Mouse (Mus musculus): Measurements from ENCODE around the gene Clpb.

Clpb gene

DNA sequence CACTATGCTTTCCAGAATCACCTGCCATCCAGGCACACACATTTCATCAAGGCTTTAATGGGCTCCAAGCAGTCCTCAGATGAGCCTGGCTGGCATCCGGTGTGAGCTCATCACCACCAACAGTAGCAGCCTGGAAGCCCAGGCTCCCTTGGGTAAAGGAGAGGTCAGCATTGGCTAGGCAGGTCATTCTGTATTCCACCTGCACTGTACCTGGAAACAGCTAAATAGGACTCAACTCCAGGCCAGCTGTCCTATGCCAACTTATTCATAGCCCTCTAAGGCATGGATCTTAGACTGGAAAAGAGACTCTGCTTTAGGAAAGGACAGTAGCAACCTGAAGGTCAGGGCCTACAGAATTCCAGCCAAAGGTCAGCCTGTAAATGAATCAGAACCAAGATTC, 68.7 kb downstream of the Clpb start:
- no peak for DNase-seq

DNA sequence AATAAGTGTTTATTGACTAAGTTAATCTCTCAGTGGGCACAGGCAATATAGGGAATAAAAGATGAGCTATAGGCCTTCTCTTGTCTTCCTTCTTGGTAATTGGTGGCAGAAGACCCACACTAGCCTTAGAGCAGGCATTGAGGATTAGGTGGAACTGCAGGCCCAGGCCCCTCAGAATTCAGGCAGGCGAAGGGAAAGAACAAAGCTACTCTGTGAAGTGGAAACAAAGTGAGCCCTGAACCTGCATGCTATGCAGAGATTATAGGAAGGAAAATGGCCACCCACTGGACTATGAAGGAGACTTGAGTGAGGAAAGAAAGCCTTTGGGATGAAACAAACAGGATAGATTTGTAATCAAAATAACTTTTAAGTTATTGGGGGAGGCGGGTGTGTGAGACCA, 69.6 kb downstream of the Clpb start:
- no peak for DNase-seq

DNA sequence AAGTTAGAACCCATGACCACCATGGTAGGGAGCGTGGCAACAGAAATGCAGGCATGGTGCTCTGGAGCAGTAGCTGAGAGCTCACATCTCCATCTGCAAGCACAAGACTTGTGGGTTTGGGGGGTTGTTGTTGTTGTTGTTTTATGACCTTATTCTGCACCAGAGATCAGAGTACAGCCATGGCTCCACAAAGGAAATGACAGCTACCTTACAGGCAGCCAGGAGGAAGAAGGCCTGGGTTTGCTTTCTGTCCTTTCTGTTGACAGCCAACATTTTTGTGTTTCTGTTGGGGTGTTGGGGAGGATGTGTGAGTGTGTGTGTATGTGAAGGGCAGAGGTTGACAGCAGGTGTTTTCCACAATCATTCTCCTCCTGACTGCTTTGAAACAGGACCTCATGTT, 71.9 kb downstream of the Clpb start:
- no peak for DNase-seq

DNA sequence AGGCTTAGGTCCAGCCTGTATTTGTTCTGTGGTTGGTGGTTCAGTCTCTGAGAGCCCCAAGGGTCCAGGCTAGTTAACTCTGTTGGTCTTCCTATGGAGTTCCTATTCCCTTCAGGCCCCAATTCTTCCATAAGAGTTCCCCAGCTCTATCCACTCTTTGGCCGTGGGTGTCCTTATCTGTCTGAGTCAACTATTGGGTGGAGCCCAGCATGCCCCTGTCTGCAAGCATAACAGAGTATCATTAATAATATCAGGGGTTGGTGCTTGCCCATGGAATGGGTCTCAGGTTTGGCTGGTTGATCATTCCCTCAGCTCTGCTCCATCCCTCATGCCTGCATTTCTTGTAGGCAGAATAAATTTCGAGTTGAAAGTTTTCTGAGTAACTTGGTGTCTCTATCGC, 74.3 kb downstream of the Clpb start:
- no peak for DNase-seq

DNA sequence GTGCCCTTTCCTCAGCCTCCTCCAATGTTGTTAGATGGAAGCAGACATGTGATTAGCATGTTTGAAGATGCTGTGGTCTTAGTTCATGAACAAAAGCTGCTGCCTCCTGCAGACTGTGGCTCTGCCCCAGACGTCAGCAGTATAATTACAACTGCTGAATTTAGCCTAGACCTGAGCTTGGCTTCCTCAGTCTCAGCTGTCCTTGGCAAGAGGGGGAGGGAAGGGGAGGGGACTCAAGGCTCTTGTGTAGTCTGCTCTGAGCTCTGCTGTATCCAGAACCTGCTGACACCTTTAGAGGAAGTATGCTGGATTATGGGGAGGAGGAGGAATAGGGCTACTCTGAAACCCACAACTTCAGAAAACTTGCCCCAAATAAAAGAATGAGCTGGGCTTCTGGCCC, 76.2 kb downstream of the Clpb start:
- DNase-seq: no peak

DNA sequence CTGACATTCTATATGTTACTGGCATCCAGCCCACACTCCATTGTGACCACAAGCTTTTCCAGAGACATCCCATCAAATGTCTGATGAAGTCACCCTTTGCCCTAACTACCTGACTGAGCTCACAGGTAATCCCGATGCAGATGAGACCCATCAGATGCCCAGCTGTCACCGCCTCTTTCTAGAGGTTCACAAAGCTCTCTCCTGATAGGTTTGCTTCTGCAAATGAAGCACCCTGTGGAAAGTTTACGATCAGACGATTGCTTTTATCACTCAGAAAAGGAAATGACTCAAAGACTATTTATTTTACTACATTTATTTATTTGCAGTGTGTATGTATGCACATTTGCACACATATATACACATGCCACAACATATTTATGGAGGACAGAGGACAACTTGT, 80.1 kb downstream of the Clpb start:
- no peak for DNase-seq

DNA sequence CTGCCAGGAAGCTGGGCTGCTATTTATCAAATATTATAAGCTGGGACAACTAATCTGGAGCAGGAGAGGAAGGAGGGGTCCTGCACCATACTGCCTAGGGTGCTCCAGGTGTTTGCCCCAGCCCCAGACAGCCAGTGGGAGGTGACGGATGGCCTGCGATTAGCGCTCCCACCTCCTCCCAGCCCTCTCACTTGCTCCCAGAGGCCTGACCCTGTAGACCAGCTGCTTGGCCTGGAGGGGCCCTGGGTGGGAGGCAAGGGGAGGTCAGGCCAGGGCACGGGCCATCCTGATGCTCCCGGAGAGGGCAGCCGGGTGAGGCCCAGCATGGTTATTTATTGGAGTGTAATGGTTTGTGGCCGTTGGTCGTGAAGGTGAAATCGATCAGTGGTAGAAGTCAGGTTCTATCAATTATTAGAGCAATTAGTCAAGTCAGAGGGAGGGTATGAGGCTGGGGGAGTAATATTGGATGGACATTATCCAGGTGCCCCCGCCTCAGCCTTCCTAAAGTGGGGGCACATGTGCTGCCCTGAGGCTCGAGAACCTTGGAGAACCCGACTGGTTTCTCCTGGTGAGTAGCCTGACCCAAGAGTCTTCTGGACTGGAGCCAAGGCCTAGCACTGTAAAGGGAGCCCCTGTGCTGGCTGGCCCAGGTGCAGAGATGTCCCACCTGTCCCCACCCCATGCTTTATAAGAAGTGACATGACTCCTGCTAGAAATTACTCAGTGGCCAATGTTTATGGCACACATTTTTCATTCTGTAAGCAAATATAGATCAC, 83.3 kb downstream of the Clpb start:
- DNase-seq: peak in 1 of 2 experiments; percentile 7

DNA sequence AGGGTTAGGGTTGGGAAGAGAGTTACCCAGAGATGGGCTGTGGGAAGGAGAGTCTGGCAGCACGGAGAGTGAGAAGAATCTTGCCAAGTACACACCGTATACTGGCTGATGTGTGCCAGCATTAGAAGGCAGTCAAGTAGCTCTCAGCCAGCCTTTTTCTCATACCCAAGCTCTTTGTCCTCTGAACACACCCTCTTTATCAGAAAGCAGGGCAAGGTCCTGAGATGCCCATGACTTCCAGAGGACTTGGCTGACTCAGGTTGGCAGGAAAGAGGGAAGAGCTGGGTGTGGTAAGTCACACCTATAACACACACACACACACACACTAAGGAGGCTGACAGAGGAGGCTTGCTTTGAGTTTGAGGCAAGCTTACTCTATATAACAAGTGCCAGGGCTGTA, 86.8 kb downstream of the Clpb start:
- DNase-seq: no peak

DNA sequence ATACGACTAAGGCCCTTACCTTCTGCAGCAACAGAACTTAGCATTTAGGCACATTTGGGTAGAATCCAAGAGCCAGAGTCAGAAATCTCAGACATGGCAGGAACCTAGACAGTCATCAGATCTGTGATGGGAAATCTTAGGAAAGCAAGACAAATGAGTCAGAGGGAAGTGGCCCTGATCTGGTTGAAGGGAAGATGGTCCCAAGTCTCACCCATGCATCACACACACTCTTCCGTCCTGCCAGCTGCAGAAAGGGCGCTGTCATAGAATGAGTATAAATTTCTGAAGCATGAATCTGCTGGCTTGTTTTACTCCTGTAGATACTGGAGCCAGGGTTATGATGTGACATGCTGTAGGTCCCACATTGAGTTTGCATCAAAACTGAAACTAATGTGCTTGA, 88.9 kb downstream of the Clpb start:
- no peak for DNase-seq

DNA sequence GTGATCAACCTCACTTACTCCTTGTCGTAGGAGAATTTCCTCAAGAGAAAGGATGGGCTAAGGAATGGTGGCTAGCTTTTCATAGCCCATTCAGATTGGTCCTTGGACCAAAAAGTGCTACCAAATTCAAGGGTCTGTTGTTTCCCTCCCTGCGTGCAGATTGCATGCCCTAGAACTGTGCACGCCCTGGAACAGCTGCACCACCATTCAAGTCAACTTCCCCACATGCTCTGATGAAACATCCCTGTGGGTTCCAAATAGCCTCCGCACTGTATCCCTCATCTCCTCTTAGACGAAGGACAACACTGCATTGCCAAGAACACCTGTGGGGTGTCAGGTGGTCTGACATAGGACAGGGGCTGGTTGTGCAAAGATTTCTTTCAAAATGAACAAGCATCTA, 90.1 kb downstream of the Clpb start:
- DNase-seq: no peak

DNA sequence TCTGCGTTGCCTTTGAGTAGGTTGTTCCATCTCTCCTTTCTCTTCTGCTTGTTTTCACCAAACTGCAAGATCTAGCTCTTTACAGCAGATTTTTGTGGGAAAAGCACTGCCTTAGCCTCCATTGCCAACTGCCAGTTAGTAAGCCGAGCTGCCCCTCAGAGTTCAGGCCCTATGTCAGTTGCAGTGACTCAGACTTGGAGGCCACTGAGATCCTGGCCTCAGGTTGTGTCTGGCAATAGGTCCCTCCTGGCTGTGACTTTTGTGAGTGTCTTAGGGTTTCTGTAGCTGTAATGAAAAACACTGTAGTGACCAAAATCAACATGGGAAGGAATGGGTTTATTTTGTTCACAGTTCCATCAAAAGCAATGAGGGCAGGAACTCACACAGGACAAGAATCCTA, 91.0 kb downstream of the Clpb start:
- DNase-seq: no peak

DNA sequence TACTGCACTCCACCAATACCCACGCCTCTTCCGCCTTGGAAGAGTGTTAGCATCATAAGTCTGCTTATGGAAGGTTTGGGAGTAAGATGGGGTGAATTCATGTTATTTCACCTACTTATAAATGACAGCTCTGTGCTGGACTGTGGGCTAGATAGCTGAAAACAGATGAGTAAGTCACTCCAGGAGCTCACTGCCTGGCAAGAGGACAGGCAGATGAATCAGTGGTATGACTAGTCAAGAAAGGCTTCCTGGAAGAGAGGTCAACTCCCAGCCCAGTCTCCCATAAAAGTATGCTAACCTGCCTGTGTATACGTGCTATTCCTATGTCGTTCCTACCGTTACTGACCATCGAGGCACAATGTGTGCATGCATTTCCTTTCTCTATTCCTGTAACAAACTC, 91.9 kb downstream of the Clpb start:
- DNase-seq: no peak

DNA sequence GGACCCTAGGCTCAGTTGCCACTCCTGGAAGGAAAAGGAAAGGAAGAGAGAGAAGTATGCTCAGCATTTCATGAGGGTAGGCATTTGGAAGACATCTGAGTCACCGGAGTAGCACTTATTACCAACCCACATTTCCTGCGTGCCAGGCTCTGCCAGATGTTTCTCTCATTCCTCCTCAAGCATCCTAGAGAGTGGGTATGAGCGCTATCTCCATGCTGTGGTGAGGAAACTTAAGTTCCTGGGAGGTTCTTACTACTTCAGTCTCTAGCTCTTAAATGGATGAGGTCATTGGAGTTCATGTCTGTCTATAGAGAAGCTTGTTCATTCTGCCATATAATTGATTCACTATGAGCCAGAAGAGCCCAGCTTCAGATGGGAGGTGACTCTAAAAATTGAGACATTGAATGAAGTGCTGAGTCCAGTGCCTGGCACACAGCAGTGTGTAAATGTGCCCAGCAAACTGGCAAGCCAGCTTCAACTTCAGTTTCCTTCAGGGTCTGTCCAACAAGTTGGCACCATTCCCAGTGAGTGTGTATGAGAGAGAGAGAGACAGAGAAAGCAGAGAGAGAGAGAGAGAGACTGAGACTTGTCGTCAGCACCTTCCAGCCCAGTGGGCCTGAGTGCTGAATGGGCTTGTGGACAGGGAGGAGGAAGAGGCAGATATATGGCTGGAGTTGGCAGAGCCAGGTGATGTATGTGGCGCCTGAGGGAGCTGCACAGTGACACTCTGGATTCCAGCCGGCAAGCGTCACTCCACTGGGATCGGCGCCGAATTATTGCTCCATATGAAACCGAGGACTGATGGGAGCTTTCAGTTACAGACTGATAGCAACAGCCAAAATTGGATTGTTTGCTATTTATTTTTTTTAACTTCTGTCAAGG, 98.7 kb downstream of the Clpb start:
- DNase-seq: no peak

DNA sequence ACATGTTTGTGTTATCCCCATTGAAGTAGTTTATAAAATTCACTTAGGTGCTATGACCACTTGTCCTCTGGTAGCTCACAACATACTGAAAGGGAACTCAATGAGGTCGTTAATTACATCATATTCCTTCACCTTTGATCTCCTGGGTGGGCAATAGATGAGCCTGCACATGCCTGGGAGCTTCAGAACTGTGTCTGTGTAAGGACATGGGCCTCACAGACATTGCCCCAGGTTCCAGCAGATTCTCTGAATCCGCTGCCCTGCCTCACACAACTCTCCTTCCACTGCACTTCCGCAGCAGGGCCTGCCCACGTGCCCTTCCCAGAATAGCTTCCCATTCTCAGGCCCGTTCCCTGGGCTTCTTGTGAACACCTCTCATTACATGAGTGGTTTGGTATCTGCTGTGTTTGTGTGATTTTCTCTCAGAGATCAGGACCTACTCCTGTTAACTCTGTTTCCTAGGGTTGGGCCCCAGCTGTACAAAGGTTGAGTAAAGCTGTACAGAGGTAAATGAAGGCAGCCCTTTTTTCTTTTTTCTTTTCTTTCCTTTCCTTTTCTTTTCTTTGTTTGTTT, 104.0 kb downstream of the Clpb start:
- no peak for DNase-seq

DNA sequence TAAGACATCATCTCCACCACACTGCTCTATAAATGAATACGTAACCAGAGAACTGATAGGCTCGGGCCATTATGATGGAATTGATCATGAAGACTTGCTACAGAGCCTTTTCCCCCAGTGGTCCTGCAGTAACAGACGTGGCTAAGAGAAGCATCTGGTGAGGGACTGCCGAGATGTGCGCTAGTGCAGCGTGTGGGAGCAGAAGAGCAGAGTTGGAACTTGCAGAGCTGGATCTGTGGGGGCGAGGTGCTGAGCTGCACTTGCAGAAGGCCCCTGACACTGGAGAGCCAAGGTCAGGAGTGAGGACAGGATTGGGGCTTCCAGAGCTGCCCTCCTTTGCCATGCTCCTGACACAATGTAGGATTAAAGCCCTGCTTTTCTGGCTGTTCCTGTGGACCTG, 106.6 kb downstream of the Clpb start:
- DNase-seq: no peak

DNA sequence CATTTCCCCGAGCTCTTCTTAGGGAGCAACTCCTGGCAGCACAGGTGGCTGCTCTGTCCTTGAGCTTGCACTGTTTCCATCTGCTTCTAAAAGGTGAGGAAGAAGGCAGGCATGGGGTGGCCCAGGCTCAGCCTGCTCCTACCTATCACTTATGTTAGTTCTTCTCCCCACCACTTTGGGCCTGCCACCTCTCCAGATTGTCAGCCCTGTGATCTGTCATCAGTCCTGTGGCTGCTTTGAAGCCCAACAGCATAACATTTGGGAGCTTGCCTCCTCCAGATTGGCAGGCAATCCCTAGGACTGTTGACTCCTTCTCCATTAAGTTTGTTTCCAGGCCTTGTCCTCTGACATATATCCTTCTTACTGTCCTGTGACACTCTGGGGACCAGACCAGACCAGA, 108.2 kb downstream of the Clpb start:
- DNase-seq: no peak

DNA sequence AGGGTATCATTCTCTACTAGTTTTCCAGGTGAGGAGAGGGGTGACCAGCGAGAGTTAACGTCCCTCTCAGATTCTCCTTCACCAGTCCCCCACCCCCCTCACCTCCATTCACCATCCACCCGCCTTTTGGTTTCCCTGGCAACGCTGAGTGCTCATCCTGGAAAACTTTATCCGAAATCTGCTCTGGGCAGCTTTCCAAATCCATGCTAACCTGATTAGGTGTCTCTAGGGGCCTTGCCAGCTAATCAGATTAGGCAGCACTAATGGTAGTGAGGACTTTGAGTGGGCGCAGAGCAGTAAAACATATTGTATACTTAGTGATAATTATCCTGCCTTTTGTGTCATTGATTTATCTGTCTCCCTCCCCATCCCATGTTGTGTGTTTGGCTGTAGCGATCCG, 109.3 kb downstream of the Clpb start:
- no peak for DNase-seq

DNA sequence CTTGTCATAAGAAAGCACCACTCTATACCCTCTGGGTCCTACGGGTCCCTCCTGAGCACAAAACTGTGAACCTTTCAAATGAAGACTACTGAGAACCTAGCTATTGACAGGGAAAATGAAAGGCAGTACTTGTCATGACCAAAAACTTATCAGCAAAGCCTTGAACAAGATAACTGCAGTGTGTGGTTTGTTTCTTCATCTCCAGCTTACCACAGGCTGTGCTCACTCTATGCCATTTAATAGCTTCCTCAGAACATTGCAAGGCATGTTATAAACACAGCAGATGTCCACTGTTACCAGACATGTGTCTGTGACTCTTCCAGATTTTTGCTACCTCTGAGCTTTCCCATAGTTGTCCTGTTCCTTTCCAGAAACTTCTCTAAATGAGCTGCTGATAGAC, 113.6 kb downstream of the Clpb start:
- no peak for DNase-seq

DNA sequence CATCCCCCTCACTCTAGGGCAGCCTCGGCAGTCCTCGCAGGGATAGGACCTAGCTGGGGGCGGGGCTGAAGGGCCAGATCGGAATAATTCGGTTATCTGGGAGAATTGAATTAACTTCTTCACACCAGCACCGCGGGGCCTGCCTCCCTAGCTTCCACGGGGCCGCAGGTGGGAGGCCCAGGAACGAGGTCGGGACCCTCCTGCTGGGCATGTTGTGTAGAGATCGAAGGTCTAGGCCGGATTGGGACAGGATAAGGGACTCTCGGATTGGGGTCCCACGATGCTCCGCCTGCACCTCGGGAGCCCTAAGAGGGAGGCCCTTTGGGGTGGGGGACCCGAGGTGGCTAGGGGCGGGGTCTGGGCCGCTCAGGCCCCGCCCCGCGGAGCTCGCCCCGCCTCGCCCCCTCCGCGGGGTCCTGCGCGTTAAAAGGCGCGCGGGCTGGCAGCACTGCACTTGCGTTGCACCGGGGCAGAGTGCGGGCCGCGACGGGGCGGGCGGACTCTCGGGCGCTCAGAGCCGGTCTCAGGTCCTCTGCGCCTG, 154.5 kb downstream of the Clpb start, which contains the start of gene Phox2a:
TSS of gene Phox2a (plus strand) at position 453 of the 541 bp plus-strand sequence.
- no peak for DNase-seq

DNA sequence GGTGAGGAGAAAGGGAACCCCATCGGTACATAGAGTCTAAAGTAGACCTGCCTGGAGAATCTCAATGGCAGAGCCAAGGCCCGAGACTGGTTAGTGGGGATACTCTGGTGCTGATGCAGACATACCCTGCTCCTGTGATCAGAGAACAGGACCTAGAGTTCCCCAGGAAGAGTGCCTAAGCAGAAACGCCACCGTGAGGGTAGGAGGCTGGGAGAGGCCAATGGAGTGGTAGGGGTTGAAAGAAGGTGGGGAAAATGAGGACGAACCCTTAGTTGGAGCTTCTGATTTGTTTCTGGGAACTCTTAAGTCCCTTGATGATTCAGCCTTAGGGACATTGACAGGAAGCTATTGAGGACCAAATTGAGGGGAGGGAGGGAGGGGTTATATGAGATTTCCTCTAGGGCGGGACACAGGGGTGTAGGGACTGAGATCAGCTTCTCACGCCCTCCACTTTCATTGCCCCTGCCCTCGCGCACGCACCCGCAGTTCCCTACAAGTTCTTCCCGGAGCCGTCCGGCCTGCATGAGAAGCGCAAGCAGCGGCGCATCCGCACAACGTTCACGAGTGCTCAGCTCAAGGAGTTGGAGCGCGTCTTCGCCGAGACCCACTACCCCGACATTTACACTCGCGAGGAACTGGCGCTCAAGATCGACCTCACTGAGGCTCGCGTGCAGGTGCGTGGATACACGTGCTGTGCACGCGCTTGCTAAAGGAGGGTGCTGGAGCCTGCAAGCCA, 157.0 kb downstream of the Clpb start:
- DNase-seq: peak; percentile 39 to 47

DNA sequence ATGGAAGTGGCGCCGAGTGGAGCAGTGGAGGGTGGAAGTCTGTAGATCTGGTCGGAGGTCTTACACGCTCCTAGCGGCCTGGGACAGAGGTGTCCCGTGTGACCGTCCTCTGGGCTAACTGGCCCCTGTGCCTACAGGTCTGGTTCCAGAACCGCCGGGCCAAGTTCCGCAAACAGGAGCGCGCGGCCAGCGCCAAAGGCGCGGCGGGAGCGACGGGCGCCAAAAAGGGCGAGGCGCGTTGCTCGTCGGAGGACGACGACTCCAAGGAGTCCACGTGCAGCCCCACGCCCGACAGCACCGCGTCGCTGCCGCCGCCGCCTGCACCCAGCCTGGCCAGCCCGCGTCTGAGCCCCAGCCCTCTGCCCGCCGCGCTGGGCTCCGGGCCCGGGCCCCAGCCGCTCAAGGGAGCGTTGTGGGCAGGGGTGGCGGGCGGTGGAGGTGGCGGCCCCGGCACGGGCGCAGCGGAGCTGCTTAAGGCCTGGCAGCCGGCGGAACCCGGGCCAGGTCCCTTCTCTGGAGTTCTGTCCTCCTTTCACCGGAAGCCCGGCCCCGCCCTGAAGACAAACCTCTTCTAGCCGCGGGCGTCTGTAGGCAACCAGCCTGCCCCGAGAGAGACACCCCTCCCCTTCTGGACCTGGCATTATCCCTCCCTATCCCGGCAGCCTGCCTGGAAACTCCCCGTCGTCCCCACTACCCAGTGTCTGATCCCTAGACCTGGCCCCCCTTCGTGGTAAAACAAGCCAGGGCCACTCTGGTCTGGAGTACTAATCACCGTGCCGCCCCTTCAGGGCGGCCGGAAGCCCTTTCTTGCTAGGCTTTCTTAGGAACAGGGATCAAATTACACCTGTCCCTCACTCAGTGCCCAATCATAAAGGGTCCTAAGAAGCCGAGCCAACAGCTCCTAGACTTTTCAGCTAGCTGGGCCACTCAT, 158.4 kb downstream of the Clpb start:
- DNase-seq: peak; percentile 65 to 76
